Mouse (Mus musculus) erythroblast, embryonic 14.5 days (primary cell): ENCODE measurements at regions not wholly inside any gene's neighbourhood (a gene's known extent, or its start where the extent isn't known, plus 50 kb on each side); places are given as distances from the start of the nearest gene placed in this dataset.

Experiments used
- GATA1 ChIP-seq: IDR thresholded peaks from 2 replicates; pipeline ENCODE4 v1.6.1; 2012; ENCODE audit warnings: low read length, inconsistent platforms, mixed read lengths
- TAL1 ChIP-seq: IDR thresholded peaks from 3 replicates; pipeline ENCODE4 v1.6.1; 2012; ENCODE audit warnings: low read length, inconsistent platforms, mixed read lengths

- TF ChIP-seq GATA1 (no peak), TAL1 (no peak)
Measured at GRCm38 (mm10) chr13:112038556-112039304, 229.9 kb upstream of the Map3k1 start.
